Mouse (Mus musculus) kidney, embryonic 14.5 days (tissue): ENCODE results near the gene Abce1. TPM values are rescaled to one million over a fixed set of nuclear protein-coding genes. Genes with fewer than 3 reads are reported as not detected.

ENCODE experiments used
- ATAC-seq: fragments of 200-750 bp; cut with Nextera tagmentation; 2 replicates; pipeline ENCODE4 v1.8.0; 2017; ENCODE audit warnings: moderate number of reproducible peaks, mild to moderate bottlenecking, moderate TSS enrichment, moderate library complexity; ENCODE audit not compliant: low FRiP score, low TSS enrichment
- H3K27ac ChIP-seq: fragments of 300-500 bp; sonication (generic); 2 replicates; pipeline ENCODE4 v1.5.1; 2014; ENCODE audit warnings: low read depth, mild to moderate bottlenecking, low read length, moderate library complexity, mixed read lengths
- H3K27me3 ChIP-seq: fragments of 300-500 bp; sonication (generic); 2 replicates; pipeline ENCODE4 v1.6.1; 2014; ENCODE audit warnings: mild to moderate bottlenecking, low read length; ENCODE audit not compliant: control insufficient read depth, insufficient read depth
- H3K36me3 ChIP-seq: fragments of 300-500 bp; sonication (generic); 2 replicates; pipeline ENCODE4 v1.6.1; 2014; ENCODE audit warnings: low read length, mixed read lengths; ENCODE audit not compliant: control insufficient read depth, insufficient read depth
- H3K4me1 ChIP-seq: fragments of 300-500 bp; sonication (generic); 2 replicates; pipeline ENCODE4 v1.6.1; 2014; ENCODE audit warnings: low read length, mixed read lengths; ENCODE audit not compliant: control insufficient read depth, insufficient read depth
- H3K4me2 ChIP-seq: fragments of 300-500 bp; sonication (generic); replicated peaks from 2 replicates; pipeline ENCODE4 v1.6.1; 2014; ENCODE audit warnings: low read depth, mild to moderate bottlenecking, low read length
- H3K4me3 ChIP-seq: fragments of 300-500 bp; sonication (generic); 2 replicates; pipeline ENCODE4 v1.5.1; 2014; ENCODE audit warnings: mild to moderate bottlenecking, low read length
- H3K9ac ChIP-seq: fragments of 300-500 bp; sonication (generic); 2 replicates; pipeline ENCODE4 v1.6.1; 2014; ENCODE audit warnings: low read depth, mild to moderate bottlenecking, low read length, moderate library complexity
- H3K9me3 ChIP-seq: fragments of 300-500 bp; sonication (generic); 2 replicates; pipeline ENCODE4 v1.6.1; 2016; ENCODE audit warnings: low read length; ENCODE audit not compliant: control insufficient read depth
- WGBS: fragments of 180-500 bp; shearing (Covaris S2); extraction: QIAGEN DNeasy Blood & Tissue Kit; methylation state at CpG from one replicate; pipeline ENCODE4 v1.1.7; 2014; 5-methylcytosine and 5-hydroxymethylcytosine counted together
- polyA plus RNA-seq: library from polyadenylated mRNA; unstranded; fragments of >200 nt; fragmentation: Nextera tagmentation; extraction: Ambion mirVana; gene quantifications from 2 replicates; pipeline ENCODE4 v1.2.1, GENCODE M21; 2014

The Abce1 gene
- 66.4 and 127 TPM in 2 replicates for polyA plus RNA-seq

- no peaks in the 10 kb centered on the region for H3K9me3 ChIP-seq
- 0 out of 2 replicates have a peak, but pooled peaks cover 5% of the 10 kb centered on the region for H3K4me1 ChIP-seq
- no peaks in the 10 kb centered on the region for H3K27me3 ChIP-seq
- ATAC-seq: peak; percentile 98
- H3K27ac ChIP-seq: peak within 1 kb of the TSS; percentile 88
- peaks cover 24% of the 10 kb centered on the region for H3K36me3 ChIP-seq
- under 1% methylated on average over 73 of the region's 73 CpGs for WGBS
- peak within 1 kb of the TSS; percentile 61 for H3K4me2 ChIP-seq
- peak within 1 kb of the TSS; percentile 99 for H3K4me3 ChIP-seq
- H3K9ac ChIP-seq: peak within 1 kb of the TSS; percentile 83
These were observed at the start of gene Abce1, which contains the start of gene Anapc10 for GRCm38 (mm10) chr8:79711064-79711961. Abce1 (minus strand) TSS chr8:79711740. Anapc10 (plus strand) TSS chr8:79711820.

GRCm38 (mm10) chr8:79750305-79750704 lies 38.8 kb upstream of the Abce1 start:
- H3K27me3 ChIP-seq: no peaks in the 10 kb centered on the region

GRCm38 (mm10) chr8:79748591-79748990 lies 37.1 kb upstream of the Abce1 start:
- no peaks in the 10 kb centered on the region for H3K4me1 ChIP-seq
- H3K4me3 ChIP-seq: no peak overlapping the region
- no peak overlapping the region for H3K27ac ChIP-seq
- 0 out of 2 replicates have a peak, but pooled peaks cover 3% of the 10 kb centered on the region for H3K36me3 ChIP-seq
- ATAC-seq: no peak
- no peak overlapping the region for H3K4me2 ChIP-seq
- no peaks in the 10 kb centered on the region for H3K9me3 ChIP-seq
- H3K27me3 ChIP-seq: no peaks in the 10 kb centered on the region
- no peak overlapping the region for H3K9ac ChIP-seq
- 74% methylated on average over 4 of the region's 4 CpGs for WGBS

More at GRCm38 (mm10) chr8:79750305-79750704, 38.8 kb upstream of the Abce1 start:
- Histone ChIP-seq H3K36me3 (0 out of 2 replicates have a peak, but pooled peaks cover 1% of the 10 kb centered on the region), H3K9me3 (no peaks in the 10 kb centered on the region), H3K27ac (no peak overlapping the region), H3K4me3 (no peak overlapping the region), H3K4me1 (no peaks in the 10 kb centered on the region), H3K9ac (no peak overlapping the region), H3K4me2 (no peak overlapping the region)
- ATAC-seq: no peak
- 71% methylated on average over 2 of the region's 2 CpGs for WGBS

GRCm38 (mm10) chr8:79748171-79748570 lies 36.6 kb upstream of the Abce1 start:
- Histone ChIP-seq H3K9ac (no peak overlapping the region), H3K4me2 (no peak overlapping the region), H3K36me3 (0 out of 2 replicates have a peak, but pooled peaks cover 3% of the 10 kb centered on the region), H3K9me3 (no peaks in the 10 kb centered on the region), H3K27me3 (no peaks in the 10 kb centered on the region), H3K4me3 (no peak overlapping the region), H3K27ac (no peak overlapping the region), H3K4me1 (no peaks in the 10 kb centered on the region)
- no peak for ATAC-seq
- WGBS: 63% methylated on average over 2 of the region's 2 CpGs

- WGBS: 17% methylated on average over 2 of the region's 2 CpGs
- H3K4me3 ChIP-seq: no peak overlapping the region
- H3K4me1 ChIP-seq: no peaks in the 10 kb centered on the region
- no peak overlapping the region for H3K9ac ChIP-seq
- no peak overlapping the region for H3K4me2 ChIP-seq
- peaks cover 9% of the 10 kb centered on the region; the same call in 1 of the 2 replicates for H3K36me3 ChIP-seq
- H3K27me3 ChIP-seq: no peaks in the 10 kb centered on the region
- H3K9me3 ChIP-seq: no peaks in the 10 kb centered on the region
- no peak for ATAC-seq
- no peak overlapping the region for H3K27ac ChIP-seq
These were observed 22.8 kb upstream of the Abce1 start for GRCm38 (mm10) chr8:79734304-79734703.

GRCm38 (mm10) chr8:79727900-79728299 lies 16.4 kb upstream of the Abce1 start:
- no peak overlapping the region for H3K27ac ChIP-seq
- H3K4me2 ChIP-seq: no peak overlapping the region
- no peaks in the 10 kb centered on the region for H3K4me1 ChIP-seq
- H3K4me3 ChIP-seq: no peak overlapping the region
- no peaks in the 10 kb centered on the region for H3K9me3 ChIP-seq
- H3K9ac ChIP-seq: no peak overlapping the region
- peaks cover 15% of the 10 kb centered on the region; the same call in 1 of the 2 replicates for H3K36me3 ChIP-seq
- 94% methylated on average over 1 of the region's 1 CpGs for WGBS
- H3K27me3 ChIP-seq: no peaks in the 10 kb centered on the region
- ATAC-seq: no peak

- Histone ChIP-seq H3K4me3 (no peak overlapping the region), H3K27me3 (no peaks in the 10 kb centered on the region), H3K4me2 (no peak overlapping the region), H3K4me1 (no peaks in the 10 kb centered on the region), H3K27ac (no peak overlapping the region), H3K36me3 (peaks cover 23% of the 10 kb centered on the region), H3K9ac (no peak overlapping the region), H3K9me3 (no peaks in the 10 kb centered on the region)
- 29% methylated on average over 3 of the region's 3 CpGs for WGBS
- no peak for ATAC-seq
These were observed 13.0 kb upstream of the Abce1 start for GRCm38 (mm10) chr8:79724589-79724988.

- no peak for ATAC-seq
- Histone ChIP-seq H3K4me3 (no peak overlapping the region), H3K9ac (no peak overlapping the region), H3K27me3 (no peaks in the 10 kb centered on the region), H3K4me2 (no peak overlapping the region), H3K4me1 (no peaks in the 10 kb centered on the region), H3K36me3 (peaks cover 23% of the 10 kb centered on the region), H3K9me3 (no peaks in the 10 kb centered on the region), H3K27ac (no peak overlapping the region)
These were observed 11.8 kb upstream of the Abce1 start for GRCm38 (mm10) chr8:79723308-79723707.

GRCm38 (mm10) chr8:79721537-79721936 lies 10.0 kb upstream of the Abce1 start:
- no peaks in the 10 kb centered on the region for H3K4me1 ChIP-seq
- H3K36me3 ChIP-seq: peaks cover 27% of the 10 kb centered on the region
- H3K27ac ChIP-seq: no peak overlapping the region
- H3K4me3 ChIP-seq: no peak overlapping the region
- H3K9ac ChIP-seq: no peak overlapping the region
- no peaks in the 10 kb centered on the region for H3K9me3 ChIP-seq
- no peak for ATAC-seq
- no peaks in the 10 kb centered on the region for H3K27me3 ChIP-seq
- H3K4me2 ChIP-seq: no peak overlapping the region
